Mouse (Mus musculus): ENCODE results near the gene Tns1.

Tns1 gene

GRCm38 (mm10) chr1:73959758-73960157 is 164.5 kb downstream of the Tns1 start:
- no peak for DNase-seq (ENCODE audit: low read depth in 2 of 2, low spot score in 2 of 2)

GRCm38 (mm10) chr1:73959344-73959743 is 164.9 kb downstream of the Tns1 start:
- no peak for DNase-seq (ENCODE audit: low read depth in 2 of 2, low spot score in 2 of 2)

- DNase-seq (ENCODE audit: low read depth in 2 of 2, low spot score in 2 of 2): no peak
These were observed 165.9 kb downstream of the Tns1 start for GRCm38 (mm10) chr1:73958210-73958983.

GRCm38 (mm10) chr1:73957428-73957827 is 166.8 kb downstream of the Tns1 start:
- DNase-seq (ENCODE audit: low read depth in 2 of 2, low spot score in 2 of 2): no peak

GRCm38 (mm10) chr1:73956320-73956719 is 167.9 kb downstream of the Tns1 start:
- DNase-seq (ENCODE audit: low read depth in 2 of 2, low spot score in 2 of 2): no peak

GRCm38 (mm10) chr1:73955259-73955842 is 168.9 kb downstream of the Tns1 start:
- DNase-seq (ENCODE audit: low read depth in 2 of 2, low spot score in 2 of 2): no peak

- DNase-seq (ENCODE audit: low read depth in 2 of 2, low spot score in 2 of 2): no peak
These were observed 169.6 kb downstream of the Tns1 start for GRCm38 (mm10) chr1:73954614-73955013.

- DNase-seq (ENCODE audit: low read depth in 2 of 2, low spot score in 2 of 2): no peak
These were observed 170.2 kb downstream of the Tns1 start for GRCm38 (mm10) chr1:73954015-73954408.

- no peak for DNase-seq (ENCODE audit: low read depth in 2 of 2, low spot score in 2 of 2)
These were observed 170.8 kb downstream of the Tns1 start for GRCm38 (mm10) chr1:73953317-73954014.

- DNase-seq (ENCODE audit: low read depth in 2 of 2, low spot score in 2 of 2): no peak
These were observed 171.7 kb downstream of the Tns1 start for GRCm38 (mm10) chr1:73952598-73952997.

- no peak for DNase-seq (ENCODE audit: low read depth in 2 of 2, low spot score in 2 of 2)
These were observed 173.1 kb downstream of the Tns1 start for GRCm38 (mm10) chr1:73951178-73951577.

GRCm38 (mm10) chr1:73948757-73949156 is 175.5 kb downstream of the Tns1 start:
- no peak for DNase-seq (ENCODE audit: low read depth in 2 of 2, low spot score in 2 of 2)

- no peak for DNase-seq (ENCODE audit: low read depth in 2 of 2, low spot score in 2 of 2)
These were observed 176.5 kb downstream of the Tns1 start for GRCm38 (mm10) chr1:73947525-73948304.

GRCm38 (mm10) chr1:73946701-73947100 is 177.5 kb downstream of the Tns1 start:
- no peak for DNase-seq (ENCODE audit: low read depth in 2 of 2, low spot score in 2 of 2)

GRCm38 (mm10) chr1:73944393-73944792 is 179.9 kb downstream of the Tns1 start:
- DNase-seq (ENCODE audit: low read depth in 2 of 2, low spot score in 2 of 2): no peak

- DNase-seq (ENCODE audit: low read depth in 2 of 2, low spot score in 2 of 2): no peak
These were observed 180.5 kb downstream of the Tns1 start for GRCm38 (mm10) chr1:73943667-73944289.

GRCm38 (mm10) chr1:73943255-73943654 is 181.0 kb downstream of the Tns1 start:
- DNase-seq (ENCODE audit: low read depth in 2 of 2, low spot score in 2 of 2): no peak

GRCm38 (mm10) chr1:73942243-73942642 is 182.0 kb downstream of the Tns1 start:
- no peak for DNase-seq (ENCODE audit: low read depth in 2 of 2, low spot score in 2 of 2)

GRCm38 (mm10) chr1:73941697-73942096 is 182.6 kb downstream of the Tns1 start:
- DNase-seq (ENCODE audit: low read depth in 2 of 2, low spot score in 2 of 2): no peak

GRCm38 (mm10) chr1:73940491-73941204 is 183.6 kb downstream of the Tns1 start:
- DNase-seq (ENCODE audit: low read depth in 2 of 2, low spot score in 2 of 2): no peak
